Mouse (Mus musculus) common myeloid progenitor, adult 5-6 weeks (primary cell): Measurements from ENCODE around the gene Dnajb7. TPM values are rescaled to one million over a fixed set of nuclear protein-coding genes. Genes with fewer than 3 reads are reported as not detected.

ENCODE experiments used
- ATAC-seq: replicated peaks from 2 replicates; pipeline ENCODE4 v1.8.0; 2016; ENCODE audit warnings: low read depth, mild to moderate bottlenecking, moderate TSS enrichment, inconsistent platforms; ENCODE audit not compliant: poor library complexity, severe bottlenecking
- total RNA-seq: library from RNA; stranded (forward); fragments of 200-1000, 187-1606 nt; gene quantifications from 2 replicates; pipeline ENCODE4 v1.2.3, GENCODE M21; 2017

The Dnajb7 gene
- total RNA-seq, 1 experiment from 2014 or later = not detected

GRCm38 (mm10) chr15:81368601-81369000 is 39.5 kb downstream of the Dnajb7 start:
- no peak for ATAC-seq

DNA sequence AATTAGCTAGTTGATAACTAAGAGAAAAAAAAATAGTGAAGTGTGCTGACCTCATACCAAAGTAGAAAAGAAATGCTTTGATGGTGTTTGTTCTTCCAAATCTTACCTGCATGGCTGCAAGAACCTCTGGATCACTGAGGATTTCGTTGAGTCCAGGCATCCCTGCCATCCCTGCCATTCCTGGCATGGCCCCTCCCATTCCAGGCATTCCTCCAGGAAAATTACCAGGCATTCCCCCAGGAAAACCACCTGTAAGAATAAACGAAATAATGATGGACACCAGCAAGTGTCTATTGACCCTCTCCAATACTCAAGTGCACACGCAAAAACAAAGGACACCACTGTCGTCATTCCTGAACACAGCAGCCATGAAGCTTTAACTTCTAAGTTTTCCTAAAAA is 41.9 kb downstream of the Dnajb7 start:
- ATAC-seq = no peak

- no peak for ATAC-seq
Observed at GRCm38 (mm10) chr15:81365246-81365645, 42.9 kb downstream of the Dnajb7 start.

DNA sequence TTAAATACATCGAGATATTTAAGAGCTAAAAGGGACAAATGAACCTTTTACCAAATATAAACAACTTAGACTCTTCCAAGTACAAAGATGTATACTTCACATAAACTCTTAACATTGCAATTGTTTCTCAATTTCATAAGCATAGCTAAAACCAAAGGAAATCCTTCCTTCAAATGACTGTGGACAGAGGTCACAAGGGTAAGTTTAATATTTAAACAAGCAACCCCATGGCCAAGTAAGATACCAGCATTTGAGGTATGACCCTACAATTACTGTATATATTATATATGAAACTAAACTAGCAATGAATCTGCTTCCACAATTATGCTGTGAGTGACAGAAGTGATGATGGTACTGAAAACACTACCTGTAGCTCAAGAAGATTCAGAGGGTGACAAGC is 43.8 kb downstream of the Dnajb7 start:
- no peak for ATAC-seq

GRCm38 (mm10) chr15:81362501-81362900 is 45.6 kb downstream of the Dnajb7 start:
- no peak for ATAC-seq

GRCm38 (mm10) chr15:81361417-81362015 is 46.6 kb downstream of the Dnajb7 start:
- ATAC-seq = no peak

GRCm38 (mm10) chr15:81361022-81361404 is 47.1 kb downstream of the Dnajb7 start:
- ATAC-seq = peak; percentile 75

DNA sequence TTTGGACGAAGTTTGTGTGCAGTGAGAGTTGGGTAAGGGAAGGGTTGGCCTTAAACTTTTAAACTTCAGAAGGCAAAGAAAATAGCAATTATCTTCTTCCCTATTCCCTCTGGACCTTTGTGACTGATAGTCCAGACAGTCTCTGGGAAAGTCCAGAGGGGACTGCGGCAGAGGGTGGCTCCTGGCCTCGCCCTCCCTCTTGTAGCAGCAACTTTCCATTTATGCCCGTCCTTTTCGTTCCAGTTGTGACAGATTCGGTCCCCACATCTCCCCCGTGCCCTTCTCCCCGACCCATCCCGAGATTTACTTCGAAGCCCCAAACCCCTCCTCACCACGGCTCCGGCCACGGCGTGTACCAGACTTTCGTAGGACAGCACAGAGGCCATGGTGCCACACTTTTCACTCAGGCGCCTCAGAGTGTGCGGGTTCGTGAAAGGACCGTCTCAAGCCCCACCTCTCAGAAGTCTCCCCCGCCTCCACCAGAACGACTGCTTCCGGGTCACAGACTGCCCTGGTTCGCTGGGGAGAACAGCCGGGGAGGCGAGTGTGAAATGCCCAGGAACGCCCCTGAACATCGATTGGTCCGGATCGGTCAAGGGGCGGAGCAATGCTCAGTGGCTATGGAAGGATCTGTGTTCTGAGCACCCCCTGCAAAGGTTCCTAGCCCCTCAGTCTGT is 47.6 kb downstream of the Dnajb7 start, which contains the start of gene Slc25a17:
Gene Slc25a17, minus strand, starts transcription at position 468 of the 677 bp plus-strand sequence.
- ATAC-seq = peak; percentile 99

DNA sequence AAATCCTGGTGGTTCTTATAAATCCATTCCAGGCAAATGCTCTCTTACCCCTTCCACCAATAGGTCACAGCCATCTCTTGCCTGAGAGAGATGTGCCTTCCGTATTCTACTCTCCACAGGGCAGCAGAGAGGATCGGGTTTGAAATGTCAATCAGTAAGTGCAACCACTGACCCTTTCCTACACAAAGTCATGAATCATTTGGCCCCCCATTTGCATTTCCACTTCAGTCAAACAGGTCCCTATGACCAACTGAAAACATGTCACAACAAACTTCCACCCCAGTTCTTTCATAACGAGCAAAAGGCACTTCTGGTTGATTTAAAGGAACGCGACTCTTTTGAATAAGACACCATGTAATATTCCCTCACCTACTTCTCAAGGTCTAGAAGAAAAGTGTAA is 48.7 kb downstream of the Dnajb7 start:
- no peak for ATAC-seq

- no peak for ATAC-seq
Observed at GRCm38 (mm10) chr15:81358943-81359342, 49.2 kb downstream of the Dnajb7 start.

- no peak for ATAC-seq
Observed at GRCm38 (mm10) chr15:81356946-81357345, 51.2 kb downstream of the Dnajb7 start.

Other genes starting within 250 kb of the Dnajb7 start
- 10.5 and 13.8 TPM in 2 replicates for gene Mrtfa, start 217.5 kb downstream of the Dnajb7 start, total RNA-seq
- not detected in 2 replicates for gene Mchr1, start 172.8 kb downstream of the Dnajb7 start, total RNA-seq
- 82.7 and 97.2 TPM in 2 replicates for gene Slc25a17, start 47.5 kb downstream of the Dnajb7 start, total RNA-seq
- gene St13, start 8.2 kb downstream of the Dnajb7 start, total RNA-seq = 391 and 469 TPM in 2 replicates
- gene Xpnpep3, start 8.2 kb downstream of the Dnajb7 start, total RNA-seq = 16.2 and 25.1 TPM in 2 replicates
- 202 and 239 TPM in 2 replicates for gene Rbx1, start 58.0 kb upstream of the Dnajb7 start, total RNA-seq
- gene Ep300, start 177.1 kb upstream of the Dnajb7 start, total RNA-seq = 37.0 and 45.9 TPM in 2 replicates